Mouse (Mus musculus): ENCODE results near the gene Rnase10. TPM values are rescaled to one million over a fixed set of nuclear protein-coding genes. Genes with fewer than 3 reads are reported as not detected.
"Not testable (repeated sequence)": the region's sequence is repeated elsewhere in the genome, so short reads cannot be mapped to it uniquely, and the experiment has no call there.

The Rnase10 gene
- polyA plus RNA-seq, 1 experiment from 2014 or later: not detected

DNA sequence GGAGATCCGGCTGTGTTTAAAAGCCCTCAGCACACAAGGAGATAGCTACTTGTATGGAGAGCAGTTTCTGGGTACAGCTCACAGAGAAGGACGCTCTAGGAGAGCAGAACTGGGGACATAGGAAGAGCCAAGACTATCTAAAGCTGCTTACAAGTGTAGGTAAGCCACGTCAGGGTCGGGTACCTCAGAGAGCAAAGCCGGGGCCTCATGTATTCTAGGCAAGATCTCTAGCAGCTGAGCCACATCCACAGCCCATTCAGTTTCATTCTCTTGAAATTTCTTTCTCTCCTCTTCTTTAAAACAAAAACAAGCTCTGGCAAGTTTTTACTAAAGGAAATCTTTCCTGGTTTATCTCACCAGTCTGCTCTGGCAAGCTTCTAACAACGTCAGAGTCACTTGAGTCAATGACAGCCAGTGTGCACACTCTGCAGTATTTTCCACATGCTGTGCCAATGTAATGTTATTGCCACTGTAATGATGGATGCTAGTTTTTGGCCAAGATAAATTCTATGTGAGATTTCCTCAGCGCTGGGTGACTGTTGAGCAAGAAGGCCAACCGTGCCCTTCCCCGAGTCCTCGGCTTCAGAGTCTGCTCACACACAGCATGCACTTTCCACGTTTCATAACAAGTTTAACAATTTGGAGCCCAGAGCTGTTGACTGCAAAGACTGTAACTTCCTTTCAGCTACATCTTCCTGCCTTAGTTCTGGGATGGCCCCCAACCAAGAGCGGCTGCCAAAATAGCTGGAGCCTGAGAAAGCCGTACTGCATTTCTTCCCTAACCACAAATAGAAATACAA, 563 bp downstream of the Rnase10 start:
- Histone ChIP-seq H3K4me3 (ENCODE audit: low read depth, low read length) (no peak overlapping the region), H3K9me3 (ENCODE audit: low read length) (no peaks in the 10 kb centered on the region), H3K27ac (ENCODE audit: low read depth) (peak overlapping the region; percentile 58), H3K4me1 (ENCODE audit: insufficient read depth) (peaks cover 9% of the 10 kb centered on the region; the same call in 1 of the 2 replicates), H3K36me3 (replicated peaks; ENCODE audit: insufficient read depth, low read length) (no peaks in the 10 kb centered on the region), H3K4me2 (ENCODE audit: low read depth, low read length) (no peak overlapping the region), H3K27me3 (ENCODE audit: insufficient read depth, low read length) (no peaks in the 10 kb centered on the region), H3K9ac (replicated peaks) (no peak overlapping the region)
- WGBS (ENCODE audit: insufficient replicate concordance): 49% methylated on average over 13 of the region's 13 CpGs
- peak; percentile 34; the same call in 1 of the 2 replicates for TF ChIP-seq EP300 (IDR thresholded peaks at IDR 0.05; ENCODE audit: low read depth)
- TF ChIP-seq CTCF (IDR thresholded peaks at IDR 0.05; ENCODE audit: low read depth): no peak
- ATAC-seq: peak; percentile 61
- DNase-seq: peak; percentile 23

DNA sequence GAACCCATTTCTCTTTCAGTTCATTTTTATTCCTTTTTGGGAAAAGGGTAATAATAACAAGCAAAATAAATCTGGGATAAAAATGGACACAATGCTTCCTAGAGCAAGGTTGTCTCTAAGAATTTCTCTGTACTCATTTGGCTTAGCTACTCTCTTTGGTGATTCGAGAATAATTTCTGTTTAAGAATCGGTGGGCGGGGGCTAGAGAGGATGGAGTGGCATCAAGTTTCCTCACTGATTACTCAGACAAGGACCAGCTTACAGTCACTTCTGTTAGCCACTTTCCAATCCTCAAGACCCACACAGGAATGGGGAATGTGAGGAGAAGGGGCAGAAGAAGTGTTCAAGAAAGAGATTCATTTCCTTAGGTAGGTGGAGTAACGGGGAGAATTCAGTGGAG, 1.2 kb downstream of the Rnase10 start:
- Histone ChIP-seq H3K27ac (ENCODE audit: low read depth) (peak overlapping the region; percentile 58), H3K4me3 (ENCODE audit: low read depth, low read length) (no peak overlapping the region), H3K4me2 (ENCODE audit: low read depth, low read length) (no peak overlapping the region)

DNA sequence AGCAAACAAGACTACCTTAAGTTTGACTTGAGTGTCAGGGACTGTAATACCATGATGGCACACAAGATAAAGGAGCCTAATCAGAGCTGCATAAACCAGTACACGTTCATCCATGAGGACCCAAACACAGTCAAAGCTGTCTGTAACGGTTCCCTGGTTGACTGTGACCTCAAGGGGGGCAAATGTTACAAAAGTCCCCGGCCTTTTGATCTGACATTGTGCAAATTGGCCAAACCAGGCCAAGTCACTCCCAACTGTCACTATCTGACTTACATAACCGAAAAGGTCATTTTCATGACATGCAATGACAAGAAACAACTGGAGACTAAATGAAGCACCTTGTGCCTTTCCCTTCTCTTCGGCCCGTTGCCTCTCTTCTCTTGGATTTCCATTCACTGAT, 2.0 kb downstream of the Rnase10 start:
- no peak overlapping the region for H3K4me2 ChIP-seq (ENCODE audit: low read depth, low read length)
- no peak overlapping the region for H3K9ac ChIP-seq (replicated peaks)
- H3K4me1 ChIP-seq (ENCODE audit: insufficient read depth): peaks cover 9% of the 10 kb centered on the region; the same call in 1 of the 2 replicates
- no peak for DNase-seq
- peak; percentile 59; the same call in 1 of the 2 replicates for ATAC-seq
- H3K9me3 ChIP-seq (ENCODE audit: low read length): no peaks in the 10 kb centered on the region
- H3K36me3 ChIP-seq (replicated peaks; ENCODE audit: insufficient read depth, low read length): no peaks in the 10 kb centered on the region
- H3K27me3 ChIP-seq (ENCODE audit: insufficient read depth, low read length): no peaks in the 10 kb centered on the region
- TF ChIP-seq CTCF (IDR thresholded peaks at IDR 0.05; ENCODE audit: low read depth): no peak
- TF ChIP-seq EP300 (IDR thresholded peaks at IDR 0.05; ENCODE audit: low read depth): no peak
- H3K4me3 ChIP-seq (ENCODE audit: low read depth, low read length): no peak overlapping the region
- H3K27ac ChIP-seq (ENCODE audit: low read depth): no peak overlapping the region
- WGBS (ENCODE audit: insufficient replicate concordance): 52% methylated on average over 6 of the region's 6 CpGs

More for the DNA sequence above, 1.2 kb downstream of the Rnase10 start:
- H3K9me3 ChIP-seq (ENCODE audit: low read length): no peaks in the 10 kb centered on the region
- no peaks in the 10 kb centered on the region for H3K36me3 ChIP-seq (replicated peaks; ENCODE audit: insufficient read depth, low read length)
- WGBS (ENCODE audit: insufficient replicate concordance): 75% methylated on average over 4 of the region's 4 CpGs
- H3K9ac ChIP-seq (replicated peaks): no peak overlapping the region
- DNase-seq: no peak
- peaks cover 9% of the 10 kb centered on the region; the same call in 1 of the 2 replicates for H3K4me1 ChIP-seq (ENCODE audit: insufficient read depth)
- H3K27me3 ChIP-seq (ENCODE audit: insufficient read depth, low read length): no peaks in the 10 kb centered on the region
- TF ChIP-seq EP300 (IDR thresholded peaks at IDR 0.05; ENCODE audit: low read depth): no peak
- no peak for TF ChIP-seq CTCF (IDR thresholded peaks at IDR 0.05; ENCODE audit: low read depth)
- no peak for ATAC-seq

DNA sequence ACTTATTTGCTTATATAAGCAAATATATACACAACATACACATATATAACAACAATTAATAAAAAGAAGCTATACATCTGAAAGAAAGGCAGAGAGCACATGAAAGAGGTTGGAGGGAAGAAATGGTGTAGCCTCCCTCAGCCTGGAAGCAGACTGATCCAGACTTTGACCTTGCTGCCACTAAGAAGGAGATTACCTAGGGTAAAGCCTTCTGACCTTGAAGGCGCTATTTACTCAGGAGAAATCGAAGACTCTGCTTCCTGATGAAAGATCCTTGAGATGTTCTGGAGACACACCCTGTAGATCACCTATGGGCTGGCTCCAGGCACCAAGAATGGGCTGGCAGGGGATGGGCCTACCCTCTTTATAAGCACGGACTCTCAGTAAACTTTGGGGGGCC, 7.2 kb downstream of the Rnase10 start:
- H3K27me3 ChIP-seq (ENCODE audit: insufficient read depth, low read length); DNase-seq; H3K9me3 ChIP-seq (ENCODE audit: low read length); H3K4me3 ChIP-seq (ENCODE audit: low read depth, low read length); H3K9ac ChIP-seq (replicated peaks); ATAC-seq; H3K36me3 ChIP-seq (replicated peaks; ENCODE audit: insufficient read depth, low read length); H3K4me2 ChIP-seq (ENCODE audit: low read depth, low read length); H3K27ac ChIP-seq (ENCODE audit: low read depth); H3K4me1 ChIP-seq (ENCODE audit: insufficient read depth): not testable (repeated sequence)
- 72% methylated on average over 3 of the region's 3 CpGs for WGBS (ENCODE audit: insufficient replicate concordance)

DNA sequence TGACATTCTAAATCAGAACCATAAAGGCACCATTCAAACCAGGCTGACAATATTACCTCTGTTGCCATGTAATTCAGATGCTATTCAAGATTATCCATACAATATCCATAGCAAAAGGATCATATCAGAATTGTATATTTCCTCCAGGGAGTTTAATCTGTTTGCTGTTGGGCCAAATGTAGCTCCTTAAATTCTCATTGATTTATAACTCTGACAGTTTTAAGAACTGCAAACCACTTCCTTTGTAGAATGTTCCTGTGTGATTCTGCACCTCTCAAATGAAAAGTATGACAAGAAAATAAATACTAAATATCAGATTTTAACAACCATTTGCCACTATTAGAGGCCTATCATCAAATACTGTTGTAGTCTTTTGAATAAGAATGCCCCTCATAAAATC, 8.2 kb downstream of the Rnase10 start:
- ATAC-seq: no peak
- H3K27ac ChIP-seq (ENCODE audit: low read depth): no peak overlapping the region
- DNase-seq: no peak

DNA sequence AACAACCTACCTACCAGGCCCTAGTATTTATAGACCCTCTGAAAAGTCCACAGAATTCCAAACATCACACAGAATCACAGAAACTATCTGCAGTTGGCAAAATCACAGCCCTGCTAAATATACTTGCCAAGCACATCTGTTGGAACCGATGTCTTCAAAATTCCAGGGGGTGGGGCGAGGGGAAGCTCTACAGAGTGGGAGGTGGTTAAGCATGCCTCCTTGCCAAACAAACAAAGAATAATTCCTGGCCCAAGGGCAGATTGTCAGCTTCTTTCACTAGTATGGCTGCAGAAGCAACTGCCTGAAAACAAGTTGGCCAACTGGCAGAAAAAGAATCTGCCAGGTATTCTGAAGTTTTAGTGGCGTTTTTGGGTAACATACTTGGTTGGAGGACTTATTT, 9.7 kb downstream of the Rnase10 start:
- TF ChIP-seq EP300 (IDR thresholded peaks at IDR 0.05; ENCODE audit: low read depth) (no peak), CTCF (IDR thresholded peaks at IDR 0.05; ENCODE audit: low read depth) (no peak)
- no peak overlapping the region for H3K9ac ChIP-seq (replicated peaks)
- H3K4me3 ChIP-seq (ENCODE audit: low read depth, low read length): no peak overlapping the region
- H3K4me2 ChIP-seq (ENCODE audit: low read depth, low read length): no peak overlapping the region
- ATAC-seq: no peak
- no peaks in the 10 kb centered on the region for H3K4me1 ChIP-seq (ENCODE audit: insufficient read depth)
- H3K27ac ChIP-seq (ENCODE audit: low read depth): no peak overlapping the region
- H3K36me3 ChIP-seq (replicated peaks; ENCODE audit: insufficient read depth, low read length): no peaks in the 10 kb centered on the region
- WGBS (ENCODE audit: insufficient replicate concordance): 73% methylated on average over 3 of the region's 3 CpGs
- H3K9me3 ChIP-seq (ENCODE audit: low read length): peaks cover 2% of the 10 kb centered on the region; the same call in 1 of the 2 replicates
- no peaks in the 10 kb centered on the region for H3K27me3 ChIP-seq (ENCODE audit: insufficient read depth, low read length)
- no peak for DNase-seq

More for the DNA sequence above, 8.2 kb downstream of the Rnase10 start:
- TF ChIP-seq EP300 (IDR thresholded peaks at IDR 0.05; ENCODE audit: low read depth) (no peak), CTCF (IDR thresholded peaks at IDR 0.05; ENCODE audit: low read depth) (no peak)
- H3K36me3 ChIP-seq (replicated peaks; ENCODE audit: insufficient read depth, low read length): no peaks in the 10 kb centered on the region
- no peak overlapping the region for H3K4me2 ChIP-seq (ENCODE audit: low read depth, low read length)
- no peak overlapping the region for H3K4me3 ChIP-seq (ENCODE audit: low read depth, low read length)
- no peak overlapping the region for H3K9ac ChIP-seq (replicated peaks)
- peaks cover 2% of the 10 kb centered on the region; the same call in 1 of the 2 replicates for H3K9me3 ChIP-seq (ENCODE audit: low read length)
- H3K27me3 ChIP-seq (ENCODE audit: insufficient read depth, low read length): no peaks in the 10 kb centered on the region
- no peaks in the 10 kb centered on the region for H3K4me1 ChIP-seq (ENCODE audit: insufficient read depth)

Data from liver, postnatal 0 days (tissue).